Mouse (Mus musculus): ENCODE measurements around the gene Lonrf2. TPM values are rescaled to one million over a fixed set of nuclear protein-coding genes. Genes with fewer than 3 reads are reported as not detected.

Lonrf2 gene
- total RNA-seq, 2 experiments from 2014 or later: 106 to 110 TPM

DNA sequence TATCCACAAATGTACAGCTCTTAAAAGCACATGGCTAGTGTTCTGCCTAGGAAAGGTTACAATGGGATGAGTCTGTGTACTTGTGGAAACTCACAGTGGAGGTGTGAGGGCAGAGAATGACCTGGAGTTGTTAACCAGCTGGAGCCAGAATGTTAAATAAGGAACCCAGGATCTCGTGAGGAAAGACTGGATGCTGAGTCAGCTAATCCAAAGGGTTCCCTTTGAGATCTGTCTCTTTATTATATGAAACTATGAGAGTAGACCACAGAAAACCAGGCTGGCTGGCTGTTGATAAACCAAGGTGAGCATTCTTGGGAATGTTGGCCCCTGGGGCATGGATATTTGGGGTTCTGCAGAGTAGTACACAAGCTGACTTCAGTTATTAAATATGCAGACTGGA lies 3.4 kb upstream of the Lonrf2 start:
- DNase-seq (ENCODE audit: low spot score in 2 of 2): no peak

DNA sequence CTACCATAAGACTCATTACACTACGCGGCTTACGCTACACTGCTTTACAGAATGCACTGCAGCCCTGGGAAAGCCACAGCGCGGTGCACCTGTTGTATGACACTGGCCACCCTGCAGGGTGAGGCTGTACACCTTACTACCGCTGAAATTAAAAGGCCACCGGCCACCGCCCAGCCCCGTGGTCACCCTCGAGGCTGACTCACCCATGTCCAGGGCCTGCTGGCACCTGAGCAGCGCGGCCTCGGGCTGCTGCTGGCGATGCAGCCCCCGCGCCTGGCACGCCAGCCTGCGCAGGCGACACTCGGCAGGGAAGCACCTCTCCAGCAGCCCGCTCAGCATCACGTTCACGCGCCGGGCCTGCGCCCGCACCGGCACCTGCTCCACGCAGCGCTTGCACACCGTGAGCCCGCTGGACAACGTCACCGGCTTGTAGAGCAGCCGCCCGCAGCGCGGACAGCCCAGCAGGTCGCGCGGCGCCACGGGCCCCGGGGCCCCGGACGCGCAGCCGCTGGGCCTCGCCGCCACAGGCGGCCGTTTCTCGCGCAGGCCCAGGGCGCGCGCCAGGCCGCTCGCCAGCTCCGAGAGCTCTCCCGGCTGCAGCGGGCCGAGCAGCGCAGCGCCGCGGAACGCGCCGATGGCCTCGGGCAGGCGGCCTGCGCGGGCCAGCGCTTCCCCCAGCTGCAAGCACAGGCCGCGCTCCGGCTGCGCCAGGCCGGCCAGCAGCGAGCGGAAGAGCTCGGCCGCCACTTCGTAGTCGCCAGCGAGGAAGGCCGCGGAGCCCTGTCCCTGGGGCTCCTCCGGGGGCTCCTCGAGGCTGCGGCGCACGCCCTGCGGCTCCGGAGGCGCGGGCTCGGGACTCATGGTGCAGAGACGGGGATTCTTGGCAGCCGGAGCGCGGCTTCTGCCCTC lies 689 bp downstream of the Lonrf2 start:
- DNase-seq (ENCODE audit: low spot score in 2 of 2): peak; percentile 44 to 62

GRCm38 (mm10) chr1:38834899-38835298 lies 1.6 kb downstream of the Lonrf2 start:
- DNase-seq (ENCODE audit: low spot score in 2 of 2): peak in 1 of 2 experiments; percentile 53

GRCm38 (mm10) chr1:38824926-38825325 lies 11.6 kb downstream of the Lonrf2 start:
- no peak for DNase-seq (ENCODE audit: low spot score in 2 of 2)

DNA sequence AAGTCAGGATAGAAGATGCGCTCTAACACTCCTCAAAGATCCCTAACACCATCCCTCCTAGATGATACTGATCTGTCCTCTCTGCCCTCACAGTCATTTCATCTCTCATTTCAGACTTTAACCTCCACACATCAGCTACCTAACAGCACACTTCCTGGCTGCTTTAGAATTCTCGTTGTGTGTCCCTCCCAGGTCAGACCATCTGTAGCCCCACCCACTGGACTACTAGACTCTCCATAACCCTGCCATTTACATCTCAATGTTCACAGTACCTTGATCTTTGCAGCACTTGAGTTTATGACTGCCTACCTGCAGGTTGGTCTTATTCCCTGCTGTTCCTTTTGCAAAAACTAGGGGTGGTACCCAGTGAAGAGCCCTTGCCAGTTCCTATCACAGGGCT lies 12.7 kb downstream of the Lonrf2 start:
- DNase-seq (ENCODE audit: low spot score in 2 of 2): no peak

DNA sequence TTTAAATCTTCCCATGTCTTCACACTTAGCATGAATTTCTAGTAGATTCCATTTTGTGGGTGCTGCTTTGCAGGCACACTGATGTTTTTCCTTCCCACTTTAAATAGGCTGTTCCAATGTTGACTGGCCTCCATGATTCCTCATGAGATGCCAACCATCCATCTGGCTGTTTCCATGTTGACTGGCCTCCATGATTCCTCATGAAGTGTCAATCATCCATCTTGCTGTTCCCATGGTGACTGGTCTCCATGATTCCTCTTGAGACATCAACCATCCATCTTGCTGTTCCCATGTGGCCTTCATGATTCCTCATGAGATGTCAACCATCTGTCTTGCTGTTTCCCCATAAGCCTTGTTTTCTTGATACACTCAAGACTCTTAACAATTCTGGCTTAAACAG lies 16.8 kb downstream of the Lonrf2 start:
- DNase-seq (ENCODE audit: low spot score in 2 of 2): no peak

DNA sequence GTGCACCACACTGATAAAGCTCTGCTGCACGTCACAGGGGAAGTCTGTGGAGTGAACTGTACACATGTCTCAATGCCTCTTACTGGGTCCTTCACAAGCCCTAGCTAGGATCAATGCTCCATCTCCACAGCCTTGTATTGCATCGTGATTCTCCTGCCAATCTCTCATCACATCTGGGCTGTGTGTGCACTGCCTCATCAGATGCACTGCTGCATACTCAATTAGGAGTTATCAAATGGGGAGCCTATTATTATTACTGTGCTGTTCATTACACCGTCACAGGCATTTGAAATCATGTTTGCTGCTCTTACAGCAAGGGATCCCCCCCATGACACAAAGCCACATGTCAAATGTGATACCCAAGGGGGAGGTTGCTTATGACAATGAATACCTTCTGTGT lies 18.8 kb downstream of the Lonrf2 start:
- no peak for DNase-seq (ENCODE audit: low spot score in 2 of 2)

GRCm38 (mm10) chr1:38817268-38817667 lies 19.2 kb downstream of the Lonrf2 start:
- DNase-seq (ENCODE audit: low spot score in 2 of 2): no peak

DNA sequence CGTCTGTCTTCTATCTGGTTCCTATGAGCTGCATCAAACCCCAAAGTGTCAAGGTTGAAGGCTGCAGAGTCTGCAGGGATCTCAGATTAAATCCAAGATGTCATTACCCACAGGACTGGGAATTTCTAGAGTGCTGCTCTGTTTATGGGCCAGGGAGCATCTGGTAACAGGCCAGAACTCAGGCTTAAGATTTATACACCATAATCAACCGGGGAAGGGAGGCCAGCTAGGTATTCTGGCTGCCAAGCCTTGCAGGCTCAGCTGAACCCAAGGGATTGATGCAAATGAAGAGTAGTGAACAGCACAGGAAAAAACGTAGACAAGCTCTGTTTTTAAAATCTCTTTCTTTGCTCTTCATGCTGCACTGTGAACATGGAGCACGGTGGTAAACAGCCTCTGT lies 20.2 kb downstream of the Lonrf2 start:
- DNase-seq (ENCODE audit: low spot score in 2 of 2): no peak

GRCm38 (mm10) chr1:38807121-38807520 lies 29.4 kb downstream of the Lonrf2 start:
- peak in 1 of 2 experiments; percentile 34 for DNase-seq (ENCODE audit: low spot score in 2 of 2)

- no peak for DNase-seq (ENCODE audit: low spot score in 2 of 2)
These were observed 36.1 kb downstream of the Lonrf2 start for GRCm38 (mm10) chr1:38800402-38800801.

- DNase-seq (ENCODE audit: low spot score in 2 of 2): peak in 1 of 2 experiments; percentile 65
These were observed 37.2 kb downstream of the Lonrf2 start for GRCm38 (mm10) chr1:38799304-38799703.

DNA sequence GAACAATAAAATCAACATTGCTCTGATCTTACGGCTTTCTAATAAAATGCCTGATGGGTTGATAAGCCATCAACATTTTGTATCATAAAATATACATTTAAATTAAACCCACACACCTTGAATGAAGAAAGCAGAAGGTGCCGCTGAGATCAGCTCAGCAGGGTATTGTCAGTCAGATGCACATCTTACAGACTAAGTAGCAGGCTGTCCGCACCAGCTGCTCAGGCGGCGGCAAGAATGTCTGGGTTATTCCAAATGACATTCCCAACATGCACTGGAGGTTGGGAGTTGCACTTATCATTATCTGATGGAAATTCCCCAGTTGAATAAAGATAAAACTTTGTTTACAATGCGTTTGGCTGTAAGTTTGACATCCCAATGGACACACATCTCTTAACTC lies 39.6 kb downstream of the Lonrf2 start:
- no peak for DNase-seq (ENCODE audit: low spot score in 2 of 2)

- DNase-seq (ENCODE audit: low spot score in 2 of 2): no peak
These were observed 41.0 kb downstream of the Lonrf2 start for GRCm38 (mm10) chr1:38795496-38795895.

- no peak for DNase-seq (ENCODE audit: low spot score in 2 of 2)
These were observed 45.3 kb downstream of the Lonrf2 start for GRCm38 (mm10) chr1:38791016-38791810.

GRCm38 (mm10) chr1:38789988-38790602 lies 46.4 kb downstream of the Lonrf2 start:
- no peak for DNase-seq (ENCODE audit: low spot score in 2 of 2)

DNA sequence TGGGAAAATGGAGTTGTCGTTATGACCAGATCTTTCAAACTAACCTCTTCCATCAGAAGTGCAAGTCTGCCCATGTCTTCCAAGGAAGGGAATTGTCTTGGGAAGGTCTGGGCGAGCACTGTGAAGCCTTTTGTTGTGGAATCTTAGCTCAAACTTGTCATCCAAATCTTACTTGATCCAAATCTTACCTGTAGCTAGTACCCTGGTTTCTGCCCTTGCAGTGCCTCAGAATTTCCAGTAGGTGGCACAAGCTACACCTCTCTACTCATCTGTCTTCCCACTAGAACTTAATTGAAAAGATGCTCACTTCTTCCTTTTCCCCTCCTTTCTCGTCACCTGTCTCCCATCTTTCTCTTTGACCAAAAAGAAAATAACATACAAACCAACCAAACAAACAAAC lies 47.6 kb downstream of the Lonrf2 start:
- no peak for DNase-seq (ENCODE audit: low spot score in 2 of 2)

DNA sequence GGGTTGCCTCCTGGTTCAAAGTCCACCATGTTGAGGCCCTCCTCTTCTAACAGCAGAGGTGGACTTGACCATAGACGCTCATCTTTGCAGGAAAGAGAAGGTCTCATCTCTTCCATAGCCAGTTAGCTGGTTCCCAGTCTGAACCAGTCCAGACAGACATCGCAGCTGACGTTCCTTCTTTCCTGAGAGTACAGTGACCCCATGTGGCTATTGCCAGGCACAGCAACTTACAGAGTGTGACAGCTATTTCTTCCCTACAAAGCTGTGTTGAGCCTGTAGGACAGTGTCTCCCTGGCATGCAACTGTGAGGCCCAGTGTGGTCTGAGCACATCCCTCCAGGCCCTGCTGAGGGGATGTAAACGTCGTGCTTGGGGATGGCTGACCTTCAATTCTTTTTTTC lies 49.1 kb downstream of the Lonrf2 start:
- DNase-seq (ENCODE audit: low spot score in 2 of 2): peak; percentile 37 to 81

GRCm38 (mm10) chr1:38786358-38786757 lies 50.2 kb downstream of the Lonrf2 start:
- DNase-seq (ENCODE audit: low spot score in 2 of 2): no peak

DNA sequence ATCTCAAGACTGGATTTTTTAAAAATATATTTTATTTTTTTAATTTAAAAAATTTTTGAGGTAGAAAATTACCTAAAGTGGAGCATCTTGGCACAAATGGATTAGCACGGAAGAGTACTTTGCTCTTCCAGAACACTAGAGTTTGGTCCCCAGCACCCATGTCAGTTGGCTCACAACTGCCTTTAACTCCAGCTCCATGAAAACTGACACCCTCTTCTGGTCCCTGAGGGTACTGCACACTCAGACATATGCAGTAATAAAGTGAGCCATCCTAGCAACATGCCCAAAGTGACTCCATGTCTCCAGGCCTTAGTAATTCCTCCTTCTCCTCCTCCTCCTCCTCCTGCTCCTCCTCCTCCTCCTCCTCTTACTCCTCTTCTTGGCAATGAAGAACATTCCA lies 58.2 kb downstream of the Lonrf2 start:
- DNase-seq (ENCODE audit: low spot score in 2 of 2): no peak

DNA sequence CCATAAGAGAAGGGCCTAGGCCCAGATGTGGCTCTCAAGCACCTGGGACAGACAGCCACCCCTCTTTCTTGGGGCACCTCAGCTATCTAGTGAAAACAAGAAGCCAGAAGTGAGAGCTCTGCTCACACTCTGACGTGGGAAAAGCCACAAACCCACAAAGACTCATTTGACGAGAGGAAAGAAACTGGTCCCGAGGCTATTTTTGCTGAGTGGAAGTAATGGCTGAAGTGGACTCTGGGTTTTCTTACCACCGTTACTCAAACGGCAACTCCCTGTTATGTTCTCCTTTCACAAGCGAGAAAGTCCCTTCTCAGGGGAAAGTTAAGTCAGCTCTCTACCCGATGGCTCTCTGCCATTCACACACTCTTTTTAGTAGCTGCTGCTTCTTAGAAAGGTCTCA lies 59.0 kb downstream of the Lonrf2 start:
- DNase-seq (ENCODE audit: low spot score in 2 of 2): no peak

GRCm38 (mm10) chr1:38775713-38776112 lies 60.8 kb downstream of the Lonrf2 start:
- no peak for DNase-seq (ENCODE audit: low spot score in 2 of 2)
